Comparison of ENCODE assay signal across 28 mouse cellular contexts in the genomic region with DNA sequence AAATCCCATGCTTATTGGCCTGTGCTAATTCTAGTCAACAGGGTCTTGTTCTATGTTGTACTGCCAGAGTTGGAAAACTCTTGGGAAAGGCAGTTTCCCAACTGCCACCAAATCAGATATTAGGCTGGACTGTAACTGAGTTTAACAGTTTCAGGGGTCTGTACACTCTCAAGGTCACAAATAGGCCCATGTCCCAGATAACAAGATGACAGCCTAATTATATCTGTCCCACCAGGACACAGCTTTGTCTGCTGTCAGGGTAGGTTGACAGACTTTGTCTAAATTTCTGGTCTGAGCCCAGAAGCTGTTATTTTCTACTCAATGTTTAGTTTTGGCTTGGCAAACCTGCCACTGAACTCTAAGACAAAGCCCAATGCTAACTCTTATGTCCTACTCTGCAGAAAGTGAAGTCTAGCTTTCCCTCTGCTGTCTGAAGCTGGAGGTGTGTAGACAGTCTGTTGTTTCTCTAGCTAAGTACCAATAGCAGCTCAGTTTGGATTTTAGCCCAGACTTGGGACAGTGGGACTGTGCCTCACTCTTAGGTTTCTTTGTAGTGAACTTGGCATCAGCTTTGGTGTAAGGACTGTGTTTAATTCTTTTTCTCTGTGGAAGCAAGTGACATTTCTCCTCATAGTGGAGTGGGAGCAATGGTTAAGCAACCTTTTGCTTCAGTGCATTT.
A peak's percentile ranks its signal among the peaks of the same experiment; 100 is the strongest.
DNase-seq lines count a peak whose midpoint lies in the region; ATAC-seq and TF ChIP-seq lines count a peak whose summit lies in the region.
"Had no signal": no experiment of that assay in that cellular context is flagged by ENCODE, and none has a peak within 500 bp of the region (broad histone marks: within the 10 kb centered on the region; RNA-seq: fewer than 3 reads in every experiment).

No protein-coding gene starts in this region.

- no peaks in the 10 kb centered on the region for H3K4me1 ChIP-seq in embryonic facial prominence, embryonic 14.5 days (ENCODE audit: control insufficient read depth, insufficient read depth, low read length)
- no peaks in the 10 kb centered on the region for H3K4me1 ChIP-seq in embryonic facial prominence, embryonic 10.5 days
- H3K4me1 ChIP-seq in hindbrain, embryonic 13.5 days (replicated peaks) = no peaks in the 10 kb centered on the region
- H3K4me1 ChIP-seq in hindbrain, embryonic 12.5 days = no peaks in the 10 kb centered on the region
- H3K4me1 ChIP-seq in midbrain, embryonic 15.5 days = no peaks in the 10 kb centered on the region
- H3K4me1 ChIP-seq in midbrain, embryonic 10.5 days = no peaks in the 10 kb centered on the region
- no peaks in the 10 kb centered on the region for H3K4me1 ChIP-seq in midbrain, postnatal 0 days (ENCODE audit: insufficient read depth, low read length)
- H3K4me1 ChIP-seq: embryonic facial prominence, embryonic 12.5 days; heart, embryonic 12.5 days; limb, embryonic 15.5 days; lung, embryonic 15.5 days; neural tube, embryonic 12.5 days had no signal

- ATAC-seq in embryonic facial prominence, embryonic 14.5 days (ENCODE audit: low read depth) = no peak
- ATAC-seq in hindbrain, embryonic 13.5 days (ENCODE audit: low FRiP score) = peak; percentile 49; the same call in 1 of the 2 replicates
- ATAC-seq in hindbrain, embryonic 12.5 days (ENCODE audit: low FRiP score) = no peak
- ATAC-seq in midbrain, embryonic 15.5 days (replicated peaks) = peak; percentile 67; the same call in 1 of the 2 replicates
- ATAC-seq in midbrain, postnatal 0 days (ENCODE audit: low FRiP score) = no peak
- ATAC-seq: inflammation-experienced regulatory T-cells, adult 6 months had no signal

- H3K36me3 ChIP-seq in embryonic facial prominence, embryonic 14.5 days (ENCODE audit: control insufficient read depth, insufficient read depth, low read length) = no peaks in the 10 kb centered on the region
- H3K36me3 ChIP-seq in embryonic facial prominence, embryonic 10.5 days (replicated peaks) = no peaks in the 10 kb centered on the region
- no peaks in the 10 kb centered on the region for H3K36me3 ChIP-seq in hindbrain, embryonic 13.5 days
- H3K36me3 ChIP-seq in hindbrain, embryonic 12.5 days = no peaks in the 10 kb centered on the region
- H3K36me3 ChIP-seq in midbrain, embryonic 15.5 days (replicated peaks) = no peaks in the 10 kb centered on the region
- H3K36me3 ChIP-seq in midbrain, embryonic 10.5 days = no peaks in the 10 kb centered on the region
- no peaks in the 10 kb centered on the region for H3K36me3 ChIP-seq in midbrain, postnatal 0 days (ENCODE audit: insufficient read depth, low read length)
- H3K36me3 ChIP-seq: embryonic facial prominence, embryonic 12.5 days; heart, embryonic 12.5 days; limb, embryonic 15.5 days; lung, embryonic 15.5 days; neural tube, embryonic 12.5 days had no signal

- no peaks in the 10 kb centered on the region for H3K9me3 ChIP-seq in embryonic facial prominence, embryonic 14.5 days (ENCODE audit: control insufficient read depth, low read length)
- H3K9me3 ChIP-seq in embryonic facial prominence, embryonic 10.5 days = no peaks in the 10 kb centered on the region
- H3K9me3 ChIP-seq in hindbrain, embryonic 13.5 days = no peaks in the 10 kb centered on the region
- H3K9me3 ChIP-seq in hindbrain, embryonic 12.5 days (replicated peaks) = no peaks in the 10 kb centered on the region
- no peaks in the 10 kb centered on the region for H3K9me3 ChIP-seq in midbrain, embryonic 15.5 days
- no peaks in the 10 kb centered on the region for H3K9me3 ChIP-seq in midbrain, embryonic 10.5 days (replicated peaks)
- H3K9me3 ChIP-seq in midbrain, postnatal 0 days (ENCODE audit: low read length) = no peaks in the 10 kb centered on the region
- H3K9me3 ChIP-seq: embryonic facial prominence, embryonic 12.5 days; heart, embryonic 12.5 days; limb, embryonic 15.5 days; lung, embryonic 15.5 days; neural tube, embryonic 12.5 days had no signal

- H3K9ac ChIP-seq in embryonic facial prominence, embryonic 14.5 days (ENCODE audit: low read depth, low read length) = no peak overlapping the region
- H3K9ac ChIP-seq in hindbrain, embryonic 13.5 days = no peak overlapping the region
- H3K9ac ChIP-seq in hindbrain, embryonic 12.5 days = no peak overlapping the region
- H3K9ac ChIP-seq in midbrain, embryonic 15.5 days = no peak overlapping the region
- no peak overlapping the region for H3K9ac ChIP-seq in midbrain, postnatal 0 days (replicated peaks; ENCODE audit: low read length, poor library complexity, severe bottlenecking)
- H3K9ac ChIP-seq: embryonic facial prominence, embryonic 12.5 days; heart, embryonic 12.5 days; limb, embryonic 15.5 days; liver, embryonic 14.5 days; lung, embryonic 15.5 days; neural tube, embryonic 12.5 days had no signal

- H3K27me3 ChIP-seq in embryonic facial prominence, embryonic 14.5 days (replicated peaks; ENCODE audit: control insufficient read depth, insufficient read depth, low read length) = no peaks in the 10 kb centered on the region
- no peaks in the 10 kb centered on the region for H3K27me3 ChIP-seq in embryonic facial prominence, embryonic 10.5 days (replicated peaks; ENCODE audit: low read depth, poor library complexity, severe bottlenecking)
- no peaks in the 10 kb centered on the region for H3K27me3 ChIP-seq in hindbrain, embryonic 13.5 days
- no peaks in the 10 kb centered on the region for H3K27me3 ChIP-seq in hindbrain, embryonic 12.5 days
- no peaks in the 10 kb centered on the region for H3K27me3 ChIP-seq in midbrain, embryonic 15.5 days (replicated peaks)
- no peaks in the 10 kb centered on the region for H3K27me3 ChIP-seq in midbrain, embryonic 10.5 days (ENCODE audit: low read depth, poor library complexity, severe bottlenecking)
- no peaks in the 10 kb centered on the region for H3K27me3 ChIP-seq in midbrain, postnatal 0 days (ENCODE audit: insufficient read depth, low read length)
- H3K27me3 ChIP-seq: embryonic facial prominence, embryonic 12.5 days; heart, embryonic 12.5 days; limb, embryonic 15.5 days; lung, embryonic 15.5 days; neural tube, embryonic 12.5 days had no signal

- no peak overlapping the region for H3K4me3 ChIP-seq in embryonic facial prominence, embryonic 14.5 days (ENCODE audit: low read depth, low read length)
- no peak overlapping the region for H3K4me3 ChIP-seq in embryonic facial prominence, embryonic 10.5 days
- H3K4me3 ChIP-seq in hindbrain, embryonic 13.5 days = no peak overlapping the region
- H3K4me3 ChIP-seq in hindbrain, embryonic 12.5 days = no peak overlapping the region
- no peak overlapping the region for H3K4me3 ChIP-seq in midbrain, embryonic 15.5 days
- H3K4me3 ChIP-seq in midbrain, embryonic 10.5 days = no peak overlapping the region
- no peak overlapping the region for H3K4me3 ChIP-seq in midbrain, postnatal 0 days (ENCODE audit: low read depth, low read length)
- H3K4me3 ChIP-seq: embryonic facial prominence, embryonic 12.5 days; erythroblast, embryonic 14.5 days; heart, embryonic 12.5 days; left cerebral cortex, adult 2 months; limb, embryonic 15.5 days; lung, embryonic 15.5 days; neural tube, embryonic 12.5 days had no signal

- H3K27ac ChIP-seq in embryonic facial prominence, embryonic 14.5 days (replicated peaks; ENCODE audit: low read depth, low read length) = no peak overlapping the region
- H3K27ac ChIP-seq in embryonic facial prominence, embryonic 10.5 days (replicated peaks) = no peak overlapping the region
- H3K27ac ChIP-seq in hindbrain, embryonic 13.5 days = no peak overlapping the region
- H3K27ac ChIP-seq in hindbrain, embryonic 12.5 days = no peak overlapping the region
- H3K27ac ChIP-seq in midbrain, embryonic 15.5 days = no peak overlapping the region
- H3K27ac ChIP-seq in midbrain, embryonic 10.5 days (replicated peaks) = no peak overlapping the region
- H3K27ac ChIP-seq in midbrain, postnatal 0 days (ENCODE audit: low read depth, low read length) = no peak overlapping the region
- H3K27ac ChIP-seq: embryonic facial prominence, embryonic 12.5 days; left cerebral cortex, adult 2 months; limb, embryonic 15.5 days; liver, embryonic 14.5 days; lung, embryonic 15.5 days; neural tube, embryonic 12.5 days had no signal

- TF ChIP-seq CTCF in midbrain, postnatal 0 days (IDR thresholded peaks at IDR 0.05) = no peak

- peak; percentile 24 for DNase-seq in embryonic facial prominence, embryonic 14.5 days (ENCODE audit: low spot score)
- DNase-seq in embryonic facial prominence, embryonic 10.5 days (ENCODE audit: low spot score) = no peak
- no peak for DNase-seq in midbrain, embryonic 10.5 days (ENCODE audit: low spot score)
- DNase-seq in midbrain, postnatal 0 days (ENCODE audit: low spot score) = peak; percentile 54
- no peak for DNase-seq in urinary bladder, postnatal 25 days (ENCODE audit: low spot score)
- DNase-seq: adrenal gland, postnatal 14 days; cerebellum, adult 9-11 months; gastrocnemius, postnatal 25 days; heart, adult 18-20 months; kidney, adult 18-20 months; kidney, postnatal 4 days; left cerebral cortex, postnatal 4 days; lung, postnatal 4 days; right cerebral cortex, postnatal 25 days; spleen, adult 18-20 months; thymus, postnatal 14 days had no signal

- H3K4me2 ChIP-seq in embryonic facial prominence, embryonic 14.5 days (ENCODE audit: low read depth, low read length) = no peak overlapping the region
- no peak overlapping the region for H3K4me2 ChIP-seq in hindbrain, embryonic 13.5 days
- H3K4me2 ChIP-seq in hindbrain, embryonic 12.5 days (replicated peaks) = no peak overlapping the region
- no peak overlapping the region for H3K4me2 ChIP-seq in midbrain, embryonic 15.5 days
- H3K4me2 ChIP-seq in midbrain, postnatal 0 days (ENCODE audit: low read depth, low read length, poor library complexity, severe bottlenecking) = no peak overlapping the region
- H3K4me2 ChIP-seq: embryonic facial prominence, embryonic 12.5 days; heart, embryonic 12.5 days; limb, embryonic 15.5 days; lung, embryonic 15.5 days; neural tube, embryonic 12.5 days had no signal

Comparison
In these comparisons a context has a peak if more than half of its experiments do, and no peak if none do; other contexts are left out.
1. ATAC-seq: peak in hindbrain, embryonic 13.5 days (single experiment) and midbrain, embryonic 15.5 days (single experiment); none in embryonic facial prominence, embryonic 14.5 days (single experiment), hindbrain, embryonic 12.5 days (single experiment) and midbrain, postnatal 0 days (single experiment).
2. DNase-seq: peak in embryonic facial prominence, embryonic 14.5 days (single experiment) and midbrain, postnatal 0 days (single experiment); none in embryonic facial prominence, embryonic 10.5 days (single experiment), midbrain, embryonic 10.5 days (single experiment) and urinary bladder, postnatal 25 days (single experiment).